Mouse (Mus musculus): ENCODE data around the gene Wnk4. TPM values are rescaled to one million over a fixed set of nuclear protein-coding genes. Genes with fewer than 3 reads are reported as not detected.

Wnk4 gene
- total RNA-seq, 2 experiments from 2014 or later, result 7.0 to 11.7 TPM

DNA sequence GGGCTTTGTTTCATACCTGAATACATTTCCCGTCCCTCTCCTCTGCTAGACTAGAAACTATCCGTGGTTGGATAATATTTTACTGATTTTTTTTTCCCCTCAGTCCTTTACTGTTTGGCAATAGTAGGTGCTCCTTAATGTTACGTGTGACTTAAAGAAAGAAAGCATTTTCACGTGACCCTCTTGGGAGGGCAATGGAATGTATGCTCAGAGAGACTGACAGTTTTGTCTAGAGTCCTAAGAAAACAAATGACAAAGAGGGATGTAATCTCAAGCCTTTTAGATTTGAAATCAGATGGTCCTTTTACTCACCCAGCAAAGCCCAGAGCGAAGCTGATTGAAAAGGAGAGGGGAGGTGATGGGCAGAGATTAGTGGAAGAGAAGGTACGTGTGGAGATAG lies 5.5 kb downstream of the Wnk4 start:
- DNase-seq, result no peak
- intact Hi-C loops (cut with DNase I), result no loop called here

- intact Hi-C loops (cut with DNase I), result no loop called here
- no peak for DNase-seq
Observed at GRCm38 (mm10) chr11:101269577-101270116, 9.3 kb downstream of the Wnk4 start.

GRCm38 (mm10) chr11:101272446-101272845 lies 12.1 kb downstream of the Wnk4 start:
- intact Hi-C loops (cut with DNase I), result no loop called here
- no peak for DNase-seq

DNA sequence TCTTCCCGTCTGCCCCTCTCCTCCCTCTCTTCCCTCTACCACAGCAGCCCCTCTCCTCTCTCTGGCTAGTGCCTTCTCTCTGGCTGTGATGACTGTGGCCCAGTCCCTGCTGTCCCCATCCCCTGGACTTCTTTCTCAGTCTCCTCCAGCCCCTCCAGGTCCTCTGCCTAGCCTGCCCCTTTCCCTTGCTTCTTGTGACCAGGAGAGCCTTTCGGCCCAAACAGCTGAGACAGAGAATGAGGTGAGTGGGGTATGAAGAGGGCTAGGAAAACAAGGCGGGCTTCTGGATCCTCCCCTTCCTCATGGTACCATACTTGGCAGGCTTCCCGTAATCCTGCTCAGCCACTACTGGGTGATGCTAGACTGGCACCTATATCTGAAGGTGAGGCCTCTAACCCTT lies 14.9 kb downstream of the Wnk4 start:
- DNase-seq, result no peak
- intact Hi-C loops (cut with DNase I), result no loop called here

GRCm38 (mm10) chr11:101276319-101277070 lies 16.1 kb downstream of the Wnk4 start:
- DNase-seq, result no peak
- intact Hi-C loops (cut with DNase I), result no loop called here

- DNase-seq, result no peak
- intact Hi-C loops (cut with DNase I), result no loop called here
Observed at GRCm38 (mm10) chr11:101277381-101278222, 17.2 kb downstream of the Wnk4 start.

DNA sequence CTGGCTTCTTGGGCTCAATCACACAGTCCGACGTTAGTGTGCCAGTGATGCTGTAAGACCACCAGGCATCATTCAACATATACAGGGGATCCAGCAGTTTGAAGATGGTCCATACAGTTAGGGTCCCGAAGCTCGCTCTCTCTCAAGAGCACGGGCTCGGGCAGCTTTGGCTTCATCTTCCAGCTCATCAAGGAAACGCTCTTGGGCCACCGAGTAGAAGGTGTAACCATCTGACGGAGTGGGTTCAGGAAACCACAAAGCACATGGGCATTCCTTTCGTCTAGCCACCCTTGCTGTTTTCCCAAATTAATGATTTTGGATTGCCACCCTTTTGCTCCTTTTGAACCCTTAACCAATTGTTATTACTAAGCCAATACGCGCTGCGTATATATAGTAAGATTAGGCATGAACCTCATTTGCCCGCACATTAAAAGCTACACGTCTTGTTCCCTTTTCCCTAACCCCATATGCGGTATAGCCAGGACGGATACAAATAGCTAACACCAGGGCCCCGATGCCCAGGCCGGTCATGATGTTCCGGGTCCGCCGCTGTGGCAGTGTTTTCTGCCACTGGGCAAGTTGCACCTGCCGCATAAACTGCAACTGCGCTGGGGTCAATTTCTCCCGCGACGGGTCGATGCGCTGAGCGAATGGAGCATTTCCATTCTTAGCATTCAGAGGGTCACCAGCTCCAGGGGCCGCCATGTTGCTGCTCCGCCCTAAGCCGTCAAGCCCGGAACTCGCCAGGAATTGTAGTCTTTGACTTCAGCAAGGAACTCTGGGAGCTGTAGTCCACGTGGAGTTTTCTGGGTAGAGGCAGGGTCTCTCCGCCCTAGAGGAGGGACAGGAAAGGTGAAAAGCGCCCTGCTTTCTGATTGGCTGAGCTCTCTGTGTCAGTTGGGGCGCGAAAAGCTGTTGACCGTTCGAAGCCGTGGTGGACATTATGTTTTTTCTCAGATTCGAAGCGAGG lies 18.1 kb downstream of the Wnk4 start, which contains the start of the genes Cntd1 and Coa3:
Cntd1 (plus strand) TSS at position 790 of the 970 bp plus-strand sequence.
Coa3 (minus strand) TSS at position 892 of the 970 bp plus-strand sequence.
- peak; percentile 78 to 86 for DNase-seq

DNA sequence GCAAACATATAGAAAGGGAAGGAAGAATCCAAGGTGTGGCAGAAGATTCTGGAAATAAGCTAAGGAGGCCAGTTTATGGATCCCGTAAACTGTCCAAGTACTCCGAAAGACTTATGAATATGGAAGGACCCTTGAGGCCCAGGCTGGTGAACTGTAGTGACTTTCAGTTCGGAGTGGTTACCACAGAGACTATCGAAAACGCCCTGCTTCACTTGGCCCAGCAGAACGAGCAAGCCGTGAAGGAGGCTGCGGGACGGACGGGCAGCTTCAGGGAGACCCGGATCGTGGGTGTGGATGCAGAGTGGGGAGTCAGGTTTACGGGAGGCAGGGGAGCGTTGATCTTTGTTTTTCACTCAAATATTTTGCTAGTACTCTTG lies 18.8 kb downstream of the Wnk4 start:
- DNase-seq, result no peak
- intact Hi-C loops (cut with DNase I), result no loop called here

More for the DNA sequence above, 18.1 kb downstream of the Wnk4 start, which contains the start of the genes Cntd1 and Coa3:
- intact Hi-C loops (cut with DNase I), result no loop called here

DNA sequence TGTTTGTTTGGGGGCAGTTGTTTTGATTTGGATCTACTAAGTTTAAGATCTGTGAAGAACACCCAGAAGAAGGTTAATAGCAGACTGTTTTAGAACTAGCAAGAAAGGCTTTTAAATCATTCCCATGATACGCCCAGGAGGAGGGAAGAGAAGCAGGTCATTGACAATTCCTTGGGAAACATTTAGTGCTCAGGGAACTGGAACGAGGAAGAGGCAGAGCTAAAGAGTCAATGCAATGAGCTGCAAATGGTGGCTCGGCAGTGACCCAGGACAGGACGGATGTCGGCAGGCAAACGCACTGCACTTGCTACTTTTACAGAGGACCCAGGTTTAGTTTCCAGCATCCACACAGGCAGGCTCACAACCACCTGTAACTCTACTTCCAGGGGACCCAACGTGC lies 20.5 kb downstream of the Wnk4 start:
- intact Hi-C loops (cut with DNase I), result no loop called here
- DNase-seq, result no peak

DNA sequence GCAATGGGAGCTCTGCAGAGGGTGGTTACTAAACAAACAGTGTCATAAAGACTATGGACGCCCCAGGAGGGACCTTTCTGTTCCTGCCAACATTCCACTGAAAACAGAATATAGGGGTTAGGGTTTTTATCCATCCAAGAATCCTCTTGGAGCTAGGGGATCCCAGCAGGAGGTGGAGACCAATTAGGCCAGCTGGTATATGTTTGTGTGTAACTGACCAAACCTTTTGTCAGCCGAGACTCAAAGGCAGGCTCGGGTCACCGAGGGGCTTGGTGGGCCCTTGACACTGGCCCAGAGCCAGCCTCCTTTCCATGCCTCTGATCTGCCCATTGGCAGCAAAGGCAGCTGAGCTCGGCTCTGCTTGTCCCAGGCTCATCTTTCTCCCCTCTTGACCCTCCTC lies 22.5 kb downstream of the Wnk4 start:
- no peak for DNase-seq
- intact Hi-C loops (cut with DNase I), result no loop called here

DNA sequence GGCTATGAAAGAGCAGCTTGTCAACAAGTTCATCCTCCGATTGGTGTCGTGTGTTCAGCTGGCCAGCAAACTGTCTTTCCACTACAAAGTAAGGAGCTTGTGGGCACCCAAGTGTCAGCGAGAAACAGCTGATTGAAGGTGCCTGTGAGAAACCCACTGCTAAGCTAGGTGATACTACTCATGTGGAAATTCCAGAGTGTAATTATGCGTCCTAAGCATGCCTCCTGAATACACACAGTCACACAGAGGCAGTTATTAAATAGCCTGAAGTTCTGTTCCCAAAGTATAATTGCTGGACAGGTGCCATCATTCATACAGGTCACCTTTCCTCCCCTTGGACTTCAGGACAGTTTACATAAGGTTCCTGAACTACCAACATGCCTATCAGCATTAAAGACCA lies 23.4 kb downstream of the Wnk4 start:
- intact Hi-C loops (cut with DNase I), result no loop called here
- no peak for DNase-seq

DNA sequence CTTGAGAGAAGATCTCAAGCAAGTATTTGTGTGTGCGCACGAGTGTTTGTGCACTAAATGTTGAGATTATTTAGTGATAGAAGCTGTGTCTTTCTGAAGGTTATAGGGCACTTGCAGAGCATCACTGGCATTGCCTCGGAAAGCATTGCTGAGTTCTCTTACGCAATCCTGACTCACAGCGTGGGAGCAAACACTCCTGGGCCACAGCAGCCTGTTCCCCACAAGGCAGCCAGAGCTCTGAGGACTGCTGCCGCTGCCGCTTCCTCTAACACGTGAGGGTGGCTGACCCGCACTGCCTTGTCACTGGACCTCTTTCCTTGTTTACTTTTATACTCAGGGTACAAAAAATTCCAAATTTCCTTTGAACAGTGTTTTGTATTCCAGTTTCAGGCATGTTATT lies 26.9 kb downstream of the Wnk4 start:
- no peak for DNase-seq
- intact Hi-C loops (cut with DNase I), result no loop called here

DNA sequence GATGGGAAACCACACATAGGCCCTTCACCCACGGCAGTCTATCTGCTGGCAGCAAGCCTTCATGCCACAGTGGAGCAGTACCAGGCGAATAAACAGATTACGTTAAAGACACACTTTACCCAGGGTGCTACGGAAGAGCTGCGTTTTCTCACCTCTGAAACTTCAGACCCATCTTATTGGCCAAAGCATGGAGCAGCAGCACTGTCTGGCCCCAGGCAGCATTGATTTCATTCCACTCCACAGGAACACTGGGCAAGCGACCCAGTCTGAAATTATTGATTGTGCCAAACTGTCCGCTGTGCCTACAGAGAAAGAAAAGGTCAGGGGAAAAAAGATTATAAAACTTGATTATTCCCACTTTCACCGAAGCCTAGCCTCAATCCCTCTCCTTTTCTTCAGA lies 30.9 kb downstream of the Wnk4 start:
- DNase-seq, result no peak
- intact Hi-C loops (cut with DNase I), result no loop called here

DNA sequence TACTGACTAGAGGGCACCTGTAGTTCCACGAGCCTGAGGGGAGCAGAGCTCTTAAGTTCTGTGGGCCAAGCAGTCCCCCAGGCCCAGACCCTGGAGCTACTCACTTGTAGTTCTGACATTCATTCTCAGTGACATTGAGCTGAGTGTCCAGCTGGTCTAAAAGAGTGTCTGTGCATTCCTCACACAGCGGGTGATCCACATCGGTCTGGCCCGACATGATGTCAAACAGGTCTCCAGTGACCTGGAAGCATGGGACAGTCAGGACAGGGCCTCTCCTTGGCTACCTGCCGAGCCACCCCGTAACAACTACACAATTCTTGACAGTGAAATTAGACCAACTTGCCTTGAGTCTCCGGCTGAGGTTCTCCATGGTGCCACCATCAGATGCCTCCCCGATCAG lies 34.8 kb downstream of the Wnk4 start:
- intact Hi-C loops (cut with DNase I), result no loop called here
- DNase-seq, result no peak

DNA sequence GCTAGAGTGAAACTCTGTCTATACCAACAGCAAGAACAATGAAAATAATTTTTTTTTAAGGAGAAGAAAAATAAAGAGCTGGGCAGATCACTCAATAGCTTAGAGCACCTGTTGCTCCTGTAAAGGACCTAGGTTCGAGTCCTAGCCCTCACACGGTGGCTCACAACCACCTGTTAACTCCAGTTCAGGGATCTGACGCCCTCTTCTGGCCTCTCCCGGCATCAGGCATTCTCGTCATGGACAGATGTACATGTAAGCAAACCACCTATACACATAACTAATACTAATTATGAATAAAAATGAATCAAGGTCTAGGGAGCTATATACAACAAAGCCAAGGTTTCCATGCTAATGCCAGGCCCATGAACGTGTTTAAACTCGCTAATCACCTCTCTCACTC lies 40.5 kb downstream of the Wnk4 start:
- intact Hi-C loops (cut with DNase I), result loop anchor here (2.0 to 5.0 kb wide), 2 partner anchors 40 to 204 kb away; partner anchors contain the start of genes Psmc3ip and Wnk4
- DNase-seq, result no peak

GRCm38 (mm10) chr11:101301299-101302003 lies 41.1 kb downstream of the Wnk4 start:
- intact Hi-C loops (cut with DNase I), result loop anchor here (1.0 to 5.0 kb wide), 3 partner anchors 41 to 204 kb away; partner anchors contain the start of genes Psmc3ip and Wnk4
- no peak for DNase-seq

DNA sequence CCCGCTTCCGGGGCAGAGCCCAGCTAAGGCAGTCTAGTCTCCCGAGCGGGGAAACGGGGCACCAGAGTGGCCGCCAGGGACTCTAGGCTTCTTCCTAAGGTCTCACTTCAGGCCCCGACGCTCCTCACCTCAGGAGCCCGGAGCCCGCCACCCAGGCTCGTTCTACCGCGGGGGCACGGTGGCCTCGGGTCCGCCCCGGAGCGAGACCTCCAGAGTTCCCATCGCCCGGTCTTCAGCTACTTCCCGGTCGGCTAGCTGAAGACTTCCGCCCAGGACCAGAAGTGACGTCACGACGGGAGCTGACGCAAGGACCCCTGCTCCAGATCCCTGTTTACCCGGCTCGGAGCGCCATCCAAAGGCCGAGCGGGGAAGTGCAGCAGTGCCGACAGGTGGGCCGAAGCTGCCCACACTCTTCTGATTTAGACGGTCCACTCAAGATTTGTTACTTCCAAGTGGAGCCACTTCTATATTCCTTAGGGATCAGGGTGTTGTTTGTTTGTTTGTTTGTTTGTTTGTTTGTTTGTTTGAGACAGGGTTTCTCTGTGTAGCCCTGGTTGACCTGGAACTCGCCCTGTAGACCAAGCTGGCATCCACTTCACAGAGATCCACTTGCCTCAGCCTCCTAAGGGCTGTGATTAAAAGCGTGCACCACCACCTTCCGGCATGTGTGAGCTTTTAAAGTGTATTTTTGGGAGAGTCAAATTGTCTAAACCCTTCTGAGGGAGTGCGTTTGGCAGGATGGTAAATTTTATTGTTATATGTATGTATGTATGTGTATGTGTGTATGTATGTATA lies 41.8 kb downstream of the Wnk4 start, which contains the start of gene Becn1:
Becn1 (minus strand) TSS at position 283 of the 795 bp plus-strand sequence.
- intact Hi-C loops (cut with DNase I), result loop anchor here (1.0 to 5.0 kb wide), 2 partner anchors 90 to 205 kb away; partner anchors contain the start of gene Psmc3ip
- DNase-seq, result peak; percentile 96 to 100

GRCm38 (mm10) chr11:101307744-101308143 lies 47.4 kb downstream of the Wnk4 start:
- intact Hi-C loops (cut with DNase I), result no loop called here
- no peak for DNase-seq

Data from heart, postnatal 14 days (tissue).